Mouse (Mus musculus) R1 (cell line): ENCODE measurements around the gene Vps26c.

Source experiments
- DNase-seq: peaks from one replicate; pipeline ENCODE4 v3.0.0-alpha.2; 2018; ENCODE audit warnings: low read depth, low spot score

Vps26c gene

DNA sequence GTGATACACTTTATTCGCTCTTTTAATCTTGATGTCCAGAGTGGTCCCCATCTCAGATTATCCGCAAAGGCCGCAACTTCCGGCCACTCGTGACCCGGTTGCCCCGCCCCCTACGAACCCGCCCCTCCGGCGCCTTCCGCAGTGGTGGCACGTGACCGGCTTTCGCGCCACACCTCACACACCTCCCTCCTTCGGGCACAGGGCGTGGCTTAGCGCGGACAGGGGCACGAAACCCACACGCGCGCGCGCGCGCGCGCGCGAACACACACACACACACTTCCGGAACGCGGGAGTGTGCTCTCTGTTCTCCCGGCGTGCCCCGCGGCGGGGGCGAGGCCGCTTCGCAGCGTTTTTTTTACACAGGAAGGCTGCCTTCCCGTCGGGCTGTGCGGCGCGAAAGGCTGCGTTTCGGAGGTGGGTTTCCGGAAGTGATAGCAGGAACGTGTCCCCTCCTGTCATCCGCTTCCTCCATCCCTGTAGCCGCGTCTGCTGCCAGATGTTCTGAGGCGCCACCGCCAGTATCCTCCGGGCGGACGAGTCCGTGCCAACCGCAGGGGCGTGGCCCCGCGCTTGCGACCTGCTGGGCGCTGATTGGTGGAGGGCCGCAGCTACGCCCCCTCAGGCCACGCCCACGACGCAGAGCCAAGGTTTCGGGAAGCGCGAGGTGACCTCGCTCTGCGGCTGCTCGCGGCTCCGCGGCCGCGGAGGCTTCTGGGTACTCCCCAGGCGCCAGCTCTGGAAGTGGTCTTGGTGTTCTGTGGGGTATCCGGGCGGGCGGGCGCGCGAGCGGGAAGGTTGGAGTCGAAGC lies at the start of gene Vps26c:
Gene Vps26c, minus strand, starts transcription at position 487 of the 808 bp plus-strand sequence.
- peak; percentile 97 for DNase-seq

- DNase-seq, result no peak
Measured at GRCm38 (mm10) chr16:94575757-94576156, 49.1 kb upstream of the Vps26c start.

DNA sequence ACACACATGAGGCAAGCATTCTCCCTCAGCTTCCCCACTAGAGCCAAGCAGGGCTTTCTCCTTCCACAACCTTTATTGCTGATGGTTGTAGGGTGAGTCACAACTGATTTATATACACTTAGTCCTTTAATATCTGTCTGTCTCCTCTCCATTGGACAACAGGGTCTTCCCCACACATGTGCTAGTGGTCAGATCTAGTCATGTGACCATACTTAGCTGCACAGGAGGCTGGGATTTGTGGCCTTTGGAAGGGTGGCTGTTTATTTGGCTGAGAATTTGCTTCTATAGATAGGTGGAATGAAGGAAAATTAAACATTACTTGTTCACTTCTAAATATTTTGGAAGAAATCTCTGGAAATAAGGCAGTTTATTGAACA lies 48.1 kb upstream of the Vps26c start:
- no peak for DNase-seq

GRCm38 (mm10) chr16:94574025-94574717 lies 47.5 kb upstream of the Vps26c start:
- no peak for DNase-seq

- no peak for DNase-seq
Measured at GRCm38 (mm10) chr16:94572422-94572821, 45.8 kb upstream of the Vps26c start.

- peak; percentile 61 for DNase-seq
Measured at GRCm38 (mm10) chr16:94571111-94571993, 44.7 kb upstream of the Vps26c start.

- peak; percentile 57 for DNase-seq
Measured at GRCm38 (mm10) chr16:94570361-94571041, 43.9 kb upstream of the Vps26c start.

DNA sequence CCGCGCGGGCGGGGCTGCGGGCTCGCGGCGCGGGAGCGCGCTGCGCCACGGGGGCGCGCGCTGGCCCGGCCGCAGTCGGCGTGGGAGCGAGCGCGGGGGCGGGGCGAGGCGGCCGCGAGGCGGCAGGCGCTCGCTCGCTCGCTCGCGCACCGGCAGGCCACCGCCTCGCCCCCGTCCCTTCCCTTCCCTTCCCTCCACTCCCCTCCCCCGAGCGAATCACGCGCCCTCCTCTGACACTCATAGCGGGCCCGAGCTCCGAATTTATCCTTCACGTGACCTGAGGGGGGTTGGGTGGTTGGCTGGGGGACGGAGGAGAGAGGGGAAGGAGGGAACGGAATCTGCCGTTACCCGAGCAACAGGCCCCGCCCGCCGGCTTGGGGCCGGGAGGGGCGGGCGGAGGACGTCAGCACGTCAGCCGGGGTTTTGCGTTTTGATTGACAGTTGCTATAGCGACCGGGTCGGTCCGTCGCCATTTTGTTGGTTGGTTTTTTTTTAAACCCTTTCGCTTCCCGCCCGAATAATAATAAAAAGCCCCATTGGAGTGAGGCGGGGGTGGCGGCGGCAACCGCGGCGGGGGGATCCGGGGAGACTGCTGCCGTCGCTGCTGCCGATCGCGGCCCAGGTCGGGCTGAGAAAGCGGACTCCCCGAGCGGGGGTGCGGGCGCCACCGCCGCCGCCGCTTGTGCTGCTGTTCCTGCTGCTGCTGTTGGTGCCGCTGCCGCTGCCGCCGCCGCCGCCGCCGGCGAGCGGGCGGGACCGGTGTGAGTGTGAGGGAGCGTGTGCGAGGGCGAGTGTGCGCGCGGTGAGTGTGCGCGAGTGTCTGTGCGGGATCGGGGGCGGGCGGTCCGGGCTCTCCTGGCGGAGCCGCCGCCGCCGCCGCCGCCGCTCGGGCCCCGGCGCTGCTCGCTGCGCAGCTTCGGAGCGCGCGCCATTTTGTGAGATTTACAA lies 42.9 kb upstream of the Vps26c start, which contains the start of gene Dyrk1a:
Gene Dyrk1a, plus strand, starts transcription at position 782 of the 948 bp plus-strand sequence.
- DNase-seq, result peak; percentile 99

GRCm38 (mm10) chr16:94568335-94569228 lies 42.0 kb upstream of the Vps26c start:
- peak; percentile 57 for DNase-seq

DNA sequence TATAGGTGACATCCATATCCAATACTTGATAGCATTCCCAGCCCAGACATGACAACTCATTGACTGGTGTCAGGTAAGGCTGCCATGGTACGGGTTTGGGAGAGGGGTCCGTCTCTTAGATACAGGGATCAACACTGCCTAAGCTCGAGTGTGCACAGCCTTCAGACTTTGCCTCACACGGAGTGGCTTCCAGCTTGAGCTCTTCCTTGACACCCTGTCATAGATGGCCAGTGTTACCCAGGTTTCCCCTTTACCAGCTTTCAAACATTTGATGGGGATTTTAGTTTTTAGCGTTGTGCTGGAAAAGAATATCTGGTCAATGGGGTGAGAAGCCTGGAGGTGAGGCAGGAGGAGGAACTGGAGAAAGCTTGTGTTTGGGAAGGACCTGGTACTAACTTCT lies 41.1 kb upstream of the Vps26c start:
- DNase-seq, result no peak

- no peak for DNase-seq
Measured at GRCm38 (mm10) chr16:94566834-94567585, 40.4 kb upstream of the Vps26c start.

DNA sequence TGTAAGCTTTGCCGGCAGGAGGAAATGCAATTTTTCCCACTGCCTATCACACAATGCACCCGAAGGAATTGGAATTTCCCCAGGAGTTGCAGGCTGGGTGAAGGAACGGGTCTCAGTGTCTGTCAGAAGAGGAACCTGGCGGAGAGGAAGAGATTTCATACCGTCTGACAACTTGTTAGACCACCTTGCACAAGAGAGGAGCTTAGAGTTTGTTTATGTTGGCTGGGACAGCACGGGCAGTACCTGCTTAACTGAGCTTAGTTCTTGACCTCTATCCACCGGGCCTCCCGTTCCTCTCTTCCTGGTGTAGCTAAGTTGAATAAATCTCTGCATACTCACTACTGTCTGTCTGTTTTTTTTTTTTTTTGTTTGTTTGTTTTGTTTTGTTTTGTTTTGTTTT lies 39.5 kb upstream of the Vps26c start:
- DNase-seq, result no peak

GRCm38 (mm10) chr16:94560618-94561017 lies 34.0 kb upstream of the Vps26c start:
- DNase-seq, result no peak

GRCm38 (mm10) chr16:94559782-94560181 lies 33.2 kb upstream of the Vps26c start:
- DNase-seq, result no peak

- no peak for DNase-seq
Measured at GRCm38 (mm10) chr16:94559282-94559681, 32.7 kb upstream of the Vps26c start.

DNA sequence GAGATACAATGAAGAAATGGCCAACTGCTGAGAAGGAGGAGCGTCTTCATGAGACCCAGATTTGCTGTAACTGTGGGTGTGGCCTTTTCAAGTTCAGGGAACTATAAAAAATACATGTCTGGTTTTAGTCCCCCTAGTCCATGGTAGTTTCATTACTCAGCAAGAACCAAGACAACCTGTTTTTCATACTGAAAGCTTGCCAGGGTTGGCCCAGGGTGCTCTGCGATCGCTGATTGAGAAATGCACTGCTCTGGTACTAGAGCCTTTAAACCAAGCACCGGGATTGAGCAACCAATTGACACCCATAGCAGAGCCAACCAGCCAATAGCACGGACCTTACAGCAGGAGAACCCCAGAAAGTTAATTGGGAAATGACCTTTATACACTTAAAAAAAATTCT lies 29.6 kb upstream of the Vps26c start:
- no peak for DNase-seq

- peak; percentile 59 for DNase-seq
Measured at GRCm38 (mm10) chr16:94555346-94555745, 28.7 kb upstream of the Vps26c start.

GRCm38 (mm10) chr16:94551934-94552333 lies 25.3 kb upstream of the Vps26c start:
- peak; percentile 94 for DNase-seq
